Mouse (Mus musculus) liver, embryonic 16.5 days (tissue): Measurements from ENCODE around the gene Adgrf5. TPM values are rescaled to one million over a fixed set of nuclear protein-coding genes. Genes with fewer than 3 reads are reported as not detected.

Experiments
- ATAC-seq: fragments of 200-750 bp; cut with Nextera tagmentation; 2 replicates; pipeline ENCODE4 v1.8.0; 2017; ENCODE audit warnings: low read depth, mild to moderate bottlenecking, moderate number of reproducible peaks, moderate library complexity
- H3K27ac ChIP-seq: fragments of 300-500 bp; sonication (generic); 2 replicates; pipeline ENCODE4 v1.5.1; 2014; ENCODE audit warnings: mild to moderate bottlenecking, low read length
- H3K27me3 ChIP-seq: fragments of 300-500 bp; sonication (generic); 2 replicates; pipeline ENCODE4 v1.6.1; 2014; ENCODE audit warnings: low read depth, low read length, mixed read lengths; ENCODE audit not compliant: control insufficient read depth, insufficient read depth
- H3K36me3 ChIP-seq: fragments of 300-500 bp; sonication (generic); 2 replicates; pipeline ENCODE4 v1.6.1; 2014; ENCODE audit warnings: mild to moderate bottlenecking; ENCODE audit not compliant: control insufficient read depth, insufficient read depth
- H3K4me1 ChIP-seq: fragments of 300-500 bp; sonication (generic); 2 replicates; pipeline ENCODE4 v1.6.1; 2014; ENCODE audit warnings: low read depth, low read length, mixed read lengths; ENCODE audit not compliant: control insufficient read depth
- H3K4me2 ChIP-seq: fragments of 300-500 bp; sonication (generic); 2 replicates; pipeline ENCODE4 v1.6.1; 2014; ENCODE audit warnings: low read depth, low read length, mixed read lengths
- H3K4me3 ChIP-seq: fragments of 300-500 bp; sonication (generic); 2 replicates; pipeline ENCODE4 v1.5.1; 2014; ENCODE audit warnings: low read depth, mild to moderate bottlenecking, low read length
- H3K9ac ChIP-seq: fragments of 300-500 bp; sonication (generic); 2 replicates; pipeline ENCODE4 v1.6.1; 2014; ENCODE audit warnings: low read depth, low read length
- H3K9me3 ChIP-seq: fragments of 300-500 bp; sonication (generic); replicated peaks from 2 replicates; pipeline ENCODE4 v1.6.1; 2016; ENCODE audit warnings: low read length; ENCODE audit not compliant: control insufficient read depth
- WGBS: fragments of 180-500 bp; shearing (Covaris S2); extraction: QIAGEN DNeasy Blood & Tissue Kit; methylation state at CpG from one replicate; pipeline ENCODE4 v1.1.7; 2014; ENCODE audit not compliant: insufficient replicate concordance; 5-methylcytosine and 5-hydroxymethylcytosine counted together
- polyA plus RNA-seq: library from polyadenylated mRNA; unstranded; fragments of >200 nt; fragmentation: Nextera tagmentation; extraction: Ambion mirVana; gene quantifications from 2 replicates; pipeline ENCODE4 v1.2.1, GENCODE M21; 2015

Adgrf5 gene
- polyA plus RNA-seq, 1 experiment from 2014 or later, result 3.8 TPM

GRCm38 (mm10) chr17:43366486-43366885 lies 6.2 kb downstream of the Adgrf5 start:
- Histone ChIP-seq H3K27ac (no peak overlapping the region), H3K27me3 (peaks cover 2% of the 10 kb centered on the region; the same call in 1 of the 2 replicates), H3K4me2 (no peak overlapping the region), H3K9me3 (no peaks in the 10 kb centered on the region), H3K4me1 (no peaks in the 10 kb centered on the region), H3K36me3 (no peaks in the 10 kb centered on the region), H3K9ac (no peak overlapping the region), H3K4me3 (no peak overlapping the region)
- 44% methylated on average over 9 of the region's 9 CpGs for WGBS
- peak; percentile 27; the same call in 1 of the 2 replicates for ATAC-seq

- no peaks in the 10 kb centered on the region for H3K36me3 ChIP-seq
- no peak overlapping the region for H3K4me2 ChIP-seq
- no peaks in the 10 kb centered on the region for H3K27me3 ChIP-seq
- no peaks in the 10 kb centered on the region for H3K4me1 ChIP-seq
- no peaks in the 10 kb centered on the region for H3K9me3 ChIP-seq
- H3K27ac ChIP-seq, result no peak overlapping the region
- ATAC-seq, result no peak
- no peak overlapping the region for H3K9ac ChIP-seq
- WGBS, result 47% methylated on average over 5 of the region's 5 CpGs
- H3K4me3 ChIP-seq, result no peak overlapping the region
Measured at GRCm38 (mm10) chr17:43368171-43368576, 7.9 kb downstream of the Adgrf5 start.

GRCm38 (mm10) chr17:43372604-43373003 lies 12.4 kb downstream of the Adgrf5 start:
- no peaks in the 10 kb centered on the region for H3K36me3 ChIP-seq
- H3K4me2 ChIP-seq, result no peak overlapping the region
- H3K4me3 ChIP-seq, result no peak overlapping the region
- ATAC-seq, result no peak
- no peak overlapping the region for H3K27ac ChIP-seq
- no peaks in the 10 kb centered on the region for H3K9me3 ChIP-seq
- H3K9ac ChIP-seq, result no peak overlapping the region
- H3K27me3 ChIP-seq, result no peaks in the 10 kb centered on the region
- H3K4me1 ChIP-seq, result no peaks in the 10 kb centered on the region
- WGBS, result 48% methylated on average over 4 of the region's 4 CpGs

- no peak overlapping the region for H3K4me3 ChIP-seq
- WGBS, result 15% methylated on average over 4 of the region's 4 CpGs
- H3K27me3 ChIP-seq, result no peaks in the 10 kb centered on the region
- no peaks in the 10 kb centered on the region for H3K9me3 ChIP-seq
- no peaks in the 10 kb centered on the region for H3K36me3 ChIP-seq
- H3K4me1 ChIP-seq, result no peaks in the 10 kb centered on the region
- H3K4me2 ChIP-seq, result no peak overlapping the region
- H3K9ac ChIP-seq, result no peak overlapping the region
- no peak overlapping the region for H3K27ac ChIP-seq
- no peak for ATAC-seq
Measured at GRCm38 (mm10) chr17:43374020-43374419, 13.8 kb downstream of the Adgrf5 start.

- Histone ChIP-seq H3K4me2 (no peak overlapping the region), H3K4me3 (no peak overlapping the region), H3K27me3 (no peaks in the 10 kb centered on the region), H3K9me3 (no peaks in the 10 kb centered on the region), H3K9ac (no peak overlapping the region), H3K4me1 (no peaks in the 10 kb centered on the region), H3K36me3 (no peaks in the 10 kb centered on the region), H3K27ac (no peak overlapping the region)
- ATAC-seq, result no peak
- 15% methylated on average over 5 of the region's 5 CpGs for WGBS
Measured at GRCm38 (mm10) chr17:43376527-43376926, 16.3 kb downstream of the Adgrf5 start.

GRCm38 (mm10) chr17:43378703-43379102 lies 18.5 kb downstream of the Adgrf5 start:
- Histone ChIP-seq H3K27ac (no peak overlapping the region), H3K9me3 (no peaks in the 10 kb centered on the region), H3K36me3 (no peaks in the 10 kb centered on the region), H3K4me3 (no peak overlapping the region), H3K9ac (no peak overlapping the region), H3K4me2 (no peak overlapping the region), H3K4me1 (no peaks in the 10 kb centered on the region), H3K27me3 (no peaks in the 10 kb centered on the region)
- 61% methylated on average over 5 of the region's 5 CpGs for WGBS
- no peak for ATAC-seq

- no peak overlapping the region for H3K9ac ChIP-seq
- H3K27ac ChIP-seq, result no peak overlapping the region
- no peaks in the 10 kb centered on the region for H3K27me3 ChIP-seq
- no peak for ATAC-seq
- H3K4me1 ChIP-seq, result no peaks in the 10 kb centered on the region
- no peak overlapping the region for H3K4me3 ChIP-seq
- no peaks in the 10 kb centered on the region for H3K9me3 ChIP-seq
- H3K4me2 ChIP-seq, result no peak overlapping the region
- WGBS, result 67% methylated on average over 5 of the region's 5 CpGs
- no peaks in the 10 kb centered on the region for H3K36me3 ChIP-seq
Measured at GRCm38 (mm10) chr17:43386331-43386730, 26.1 kb downstream of the Adgrf5 start.

- H3K9ac ChIP-seq, result no peak overlapping the region
- no peaks in the 10 kb centered on the region for H3K36me3 ChIP-seq
- no peak overlapping the region for H3K4me2 ChIP-seq
- H3K4me3 ChIP-seq, result no peak overlapping the region
- no peaks in the 10 kb centered on the region for H3K27me3 ChIP-seq
- WGBS, result 19% methylated on average over 3 of the region's 3 CpGs
- no peak for ATAC-seq
- no peaks in the 10 kb centered on the region for H3K4me1 ChIP-seq
- no peak overlapping the region for H3K27ac ChIP-seq
- no peaks in the 10 kb centered on the region for H3K9me3 ChIP-seq
Measured at GRCm38 (mm10) chr17:43387171-43387570, 26.9 kb downstream of the Adgrf5 start.

GRCm38 (mm10) chr17:43389256-43389655 lies 29.0 kb downstream of the Adgrf5 start:
- no peak overlapping the region for H3K9ac ChIP-seq
- H3K4me1 ChIP-seq, result no peaks in the 10 kb centered on the region
- no peaks in the 10 kb centered on the region for H3K27me3 ChIP-seq
- 65% methylated on average over 11 of the region's 11 CpGs for WGBS
- H3K4me2 ChIP-seq, result no peak overlapping the region
- no peak overlapping the region for H3K4me3 ChIP-seq
- ATAC-seq, result no peak
- H3K27ac ChIP-seq, result no peak overlapping the region
- H3K36me3 ChIP-seq, result no peaks in the 10 kb centered on the region
- no peaks in the 10 kb centered on the region for H3K9me3 ChIP-seq
